Mouse (Mus musculus) ES-E14 (cell line): ENCODE results near the gene Plxnb1.

ENCODE experiments used
- HCFC1 ChIP-seq: IDR thresholded peaks from 2 replicates; pipeline ENCODE4 v1.6.1; 2012; ENCODE audit warnings: low read length, inconsistent platforms, borderline replicate concordance; ENCODE audit not compliant: insufficient read depth
- MAFK ChIP-seq: IDR thresholded peaks from 2 replicates; pipeline ENCODE4 v1.6.1; 2014; ENCODE audit warnings: mild to moderate bottlenecking, low read depth, low read length, inconsistent platforms; ENCODE audit not compliant: insufficient read depth

DNA sequence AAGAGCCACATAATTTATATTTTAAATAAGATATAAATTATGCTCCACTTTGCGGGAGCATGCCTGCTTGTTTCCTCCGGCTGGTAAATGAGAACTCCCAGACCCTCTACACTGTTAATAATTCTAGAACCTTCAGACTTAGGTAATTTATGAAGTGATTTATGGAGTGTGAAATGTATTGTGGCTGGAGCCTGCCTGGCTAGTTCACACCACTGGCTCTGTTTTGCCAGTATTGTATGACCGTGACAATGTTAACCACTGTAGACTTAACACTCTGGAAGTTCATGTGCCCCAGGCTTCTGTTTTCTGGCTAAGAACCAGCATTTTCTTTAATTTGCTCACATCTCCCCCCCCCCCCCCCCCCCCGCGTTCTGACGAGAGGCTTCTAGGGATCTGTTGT, 12.2 kb downstream of the Plxnb1 start:
- TF ChIP-seq MAFK (no peak), HCFC1 (no peak)
